Mouse (Mus musculus) stomach, postnatal 0 days (tissue): ENCODE data around the gene Fam193b. TPM values are rescaled to one million over a fixed set of nuclear protein-coding genes. Genes with fewer than 3 reads are reported as not detected.
A peak's percentile ranks its signal among the peaks of the same experiment; 100 is the strongest.

Experiments
- ATAC-seq: fragments of 200-750 bp; cut with Nextera tagmentation; 2 replicates; pipeline ENCODE4 v1.8.0; 2017; ENCODE audit not compliant: low FRiP score, low TSS enrichment
- DNase-seq: peaks from one replicate; pipeline ENCODE4 v3.0.0-alpha.2; 2016; ENCODE audit warnings: low spot score
- H3K27ac ChIP-seq: fragments of 300-500 bp; sonication (generic); replicated peaks from 2 replicates; pipeline ENCODE4 v1.5.1; 2014; ENCODE audit warnings: mild to moderate bottlenecking, control low read depth
- H3K27me3 ChIP-seq: fragments of 300-500 bp; sonication (generic); 2 replicates; pipeline ENCODE4 v1.6.1; 2014; ENCODE audit warnings: low read length; ENCODE audit not compliant: control insufficient read depth, insufficient read depth
- H3K36me3 ChIP-seq: fragments of 300-500 bp; sonication (generic); 2 replicates; pipeline ENCODE4 v1.6.1; 2014; ENCODE audit warnings: low read length, mixed read lengths; ENCODE audit not compliant: control insufficient read depth, insufficient read depth
- H3K4me1 ChIP-seq: fragments of 300-500 bp; sonication (generic); replicated peaks from 2 replicates; pipeline ENCODE4 v1.6.1; 2014; ENCODE audit warnings: antibody characterized with exemption; ENCODE audit not compliant: control insufficient read depth, insufficient read depth
- H3K4me2 ChIP-seq: fragments of 300-500 bp; sonication (generic); replicated peaks from 2 replicates; pipeline ENCODE4 v1.6.1; 2014; ENCODE audit warnings: low read depth, mild to moderate bottlenecking, control low read depth, moderate library complexity
- H3K4me3 ChIP-seq: fragments of 300-500 bp; sonication (generic); 2 replicates; pipeline ENCODE4 v1.5.1; 2014; ENCODE audit warnings: low read depth, low read length, control low read depth
- H3K9ac ChIP-seq: fragments of 300-500 bp; sonication (generic); 2 replicates; pipeline ENCODE4 v1.6.1; 2014; ENCODE audit warnings: mild to moderate bottlenecking, low read length, control low read depth, mixed read lengths
- H3K9me3 ChIP-seq: fragments of 300-500 bp; sonication (generic); 2 replicates; pipeline ENCODE4 v1.6.1; 2016; ENCODE audit warnings: low read length; ENCODE audit not compliant: control insufficient read depth
- CTCF ChIP-seq: IDR thresholded peaks from 2 replicates; pipeline ENCODE4 v1.5.1; 2016; ENCODE audit warnings: antibody characterized with exemption, low read depth, mild to moderate bottlenecking, moderate library complexity
- EP300 ChIP-seq: optimal IDR thresholded peaks from 2 replicates; pipeline ENCODE3; 2016; ENCODE audit warnings: antibody characterized with exemption
- WGBS: fragments of 180-500 bp; shearing (Covaris S2); extraction: QIAGEN DNeasy Blood & Tissue Kit; methylation state at CpG from one replicate; pipeline ENCODE4 v1.1.7; 2014; 5-methylcytosine and 5-hydroxymethylcytosine counted together
- polyA plus RNA-seq: library from polyadenylated mRNA; unstranded; fragments of >200 nt; fragmentation: Nextera tagmentation; extraction: Ambion mirVana; gene quantifications from 2 replicates; pipeline ENCODE4 v1.2.1, GENCODE M21; 2015

Gene Fam193b
- polyA plus RNA-seq, 1 experiment from 2014 or later = 10.2 TPM

DNA sequence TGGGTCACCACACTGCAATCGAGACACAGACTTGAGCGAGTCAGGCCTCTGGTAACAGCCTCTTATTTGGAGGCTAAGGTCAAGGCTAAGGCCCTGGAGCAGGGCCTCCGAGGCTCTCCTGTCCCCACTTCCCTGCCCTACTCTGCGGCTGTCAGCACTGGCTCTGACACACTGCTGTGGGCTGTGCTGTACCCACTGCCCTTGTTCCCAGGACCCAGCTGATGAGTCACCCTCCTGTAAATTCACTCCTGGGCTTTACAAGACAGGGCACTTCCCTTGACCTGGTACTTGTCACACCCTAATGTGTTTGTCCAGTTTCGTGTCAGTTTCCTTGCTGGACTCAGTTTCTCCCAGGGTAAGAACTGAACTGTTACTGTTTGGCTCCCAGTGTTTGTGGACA lies 22.5 kb downstream of the Fam193b start:
- Histone ChIP-seq H3K27ac (no peak overlapping the region), H3K27me3 (no peaks in the 10 kb centered on the region), H3K9ac (no peak overlapping the region), H3K4me2 (no peak overlapping the region), H3K4me3 (no peak overlapping the region), H3K9me3 (no peaks in the 10 kb centered on the region), H3K4me1 (no peaks in the 10 kb centered on the region), H3K36me3 (peaks cover 28% of the 10 kb centered on the region)
- TF ChIP-seq EP300 = no peak
- no peak for TF ChIP-seq CTCF
- 80% methylated on average over 5 of the region's 5 CpGs for WGBS
- ATAC-seq (peak; percentile 38; the same call in 1 of the 2 replicates), DNase-seq (no peak)

GRCm38 (mm10) chr13:55547916-55548315 lies 23.0 kb downstream of the Fam193b start:
- WGBS = 93% methylated on average over 2 of the region's 2 CpGs
- no peaks in the 10 kb centered on the region for H3K27me3 ChIP-seq
- no peak overlapping the region for H3K4me2 ChIP-seq
- H3K9ac ChIP-seq = no peak overlapping the region
- TF ChIP-seq EP300 = no peak
- TF ChIP-seq CTCF = no peak
- no peaks in the 10 kb centered on the region for H3K9me3 ChIP-seq
- H3K4me3 ChIP-seq = no peak overlapping the region
- DNase-seq (no peak), ATAC-seq (no peak)
- peaks cover 31% of the 10 kb centered on the region for H3K36me3 ChIP-seq
- no peak overlapping the region for H3K27ac ChIP-seq
- H3K4me1 ChIP-seq = no peaks in the 10 kb centered on the region

DNA sequence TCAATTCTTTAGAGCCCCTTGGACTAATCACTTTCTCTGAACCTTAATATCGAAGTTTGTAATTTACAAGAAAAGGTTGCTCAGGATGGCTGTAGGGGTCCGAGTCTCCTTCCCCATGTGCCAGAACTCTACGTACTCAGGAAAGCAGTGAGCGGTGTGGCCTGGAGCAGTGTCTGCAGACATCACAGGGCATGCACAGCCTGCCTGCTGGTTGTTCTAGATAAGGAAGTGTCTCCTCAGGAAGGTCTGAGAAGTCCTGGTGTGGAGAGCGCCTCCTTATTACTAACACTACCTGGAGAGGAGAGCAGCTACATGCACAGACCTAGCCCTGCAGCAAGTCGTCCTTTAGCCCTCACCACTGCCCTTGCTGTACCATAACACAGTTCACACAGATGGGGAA lies 26.1 kb downstream of the Fam193b start:
- WGBS = 92% methylated on average over 6 of the region's 6 CpGs
- H3K4me3 ChIP-seq = no peak overlapping the region
- H3K9ac ChIP-seq = no peak overlapping the region
- DNase-seq (no peak), ATAC-seq (no peak)
- H3K4me2 ChIP-seq = no peak overlapping the region
- H3K4me1 ChIP-seq = no peaks in the 10 kb centered on the region
- H3K27me3 ChIP-seq = no peaks in the 10 kb centered on the region
- no peak overlapping the region for H3K27ac ChIP-seq
- no peaks in the 10 kb centered on the region for H3K9me3 ChIP-seq
- H3K36me3 ChIP-seq = peaks cover 39% of the 10 kb centered on the region
- TF ChIP-seq CTCF (no peak), EP300 (no peak)

DNA sequence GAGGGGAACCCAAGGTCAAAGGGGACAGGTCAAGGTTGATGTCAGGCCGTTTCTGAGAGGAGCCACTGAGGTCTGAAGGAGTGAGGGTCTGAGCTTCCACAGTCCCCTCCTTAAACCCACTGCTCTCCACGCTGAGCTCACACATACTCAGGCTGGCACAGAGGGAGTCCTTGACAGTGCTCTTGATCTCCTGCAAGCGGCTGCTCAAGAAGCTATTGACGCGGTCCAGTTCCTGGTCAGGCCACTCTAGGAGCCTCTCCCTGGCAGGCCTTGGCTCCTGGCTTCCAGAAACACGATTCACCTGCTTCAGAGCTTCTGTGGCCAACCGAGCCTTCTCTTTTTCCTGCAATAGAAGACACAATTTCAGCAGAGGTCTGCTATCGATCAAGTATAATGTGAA lies 27.5 kb downstream of the Fam193b start:
- no peak overlapping the region for H3K4me3 ChIP-seq
- no peaks in the 10 kb centered on the region for H3K9me3 ChIP-seq
- H3K27me3 ChIP-seq = no peaks in the 10 kb centered on the region
- peaks cover 34% of the 10 kb centered on the region for H3K36me3 ChIP-seq
- H3K27ac ChIP-seq = no peak overlapping the region
- no peaks in the 10 kb centered on the region for H3K4me1 ChIP-seq
- 84% methylated on average over 8 of the region's 8 CpGs for WGBS
- H3K4me2 ChIP-seq = no peak overlapping the region
- TF ChIP-seq EP300 (no peak), CTCF (no peak)
- H3K9ac ChIP-seq = no peak overlapping the region
- ATAC-seq = no peak
- DNase-seq = no peak

GRCm38 (mm10) chr13:55542891-55543290 lies 28.0 kb downstream of the Fam193b start:
- no peaks in the 10 kb centered on the region for H3K27me3 ChIP-seq
- H3K27ac ChIP-seq = no peak overlapping the region
- no peaks in the 10 kb centered on the region for H3K4me1 ChIP-seq
- peaks cover 34% of the 10 kb centered on the region for H3K36me3 ChIP-seq
- no peak for TF ChIP-seq EP300
- no peak for TF ChIP-seq CTCF
- no peak overlapping the region for H3K4me2 ChIP-seq
- ATAC-seq (no peak), DNase-seq (no peak)
- H3K4me3 ChIP-seq = no peak overlapping the region
- 96% methylated on average over 4 of the region's 4 CpGs for WGBS
- no peaks in the 10 kb centered on the region for H3K9me3 ChIP-seq
- H3K9ac ChIP-seq = no peak overlapping the region

DNA sequence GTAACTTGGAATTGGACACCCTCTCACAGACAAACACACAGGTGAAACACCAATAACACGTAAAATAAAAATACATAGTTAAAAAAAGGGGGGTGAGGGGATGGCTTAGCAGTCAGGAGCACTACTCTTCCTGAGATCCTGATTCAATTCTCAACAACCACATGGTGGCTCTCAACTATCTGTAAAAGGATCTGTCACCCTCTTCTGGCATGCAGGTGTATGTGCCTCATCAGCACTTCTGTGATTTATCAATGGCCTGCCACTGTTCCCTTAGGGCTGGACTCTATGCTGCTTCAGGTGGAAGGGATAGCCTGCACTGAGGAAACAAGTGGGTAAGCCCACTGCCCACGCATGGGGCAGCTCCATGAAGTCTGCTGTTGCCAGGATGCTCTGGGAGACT lies 30.0 kb downstream of the Fam193b start:
- no peak for DNase-seq
- no peak overlapping the region for H3K4me3 ChIP-seq
- H3K9ac ChIP-seq = no peak overlapping the region
- peaks cover 34% of the 10 kb centered on the region for H3K36me3 ChIP-seq
- no peak overlapping the region for H3K27ac ChIP-seq
- WGBS = 88% methylated on average over 2 of the region's 2 CpGs
- no peaks in the 10 kb centered on the region for H3K27me3 ChIP-seq
- H3K4me2 ChIP-seq = no peak overlapping the region
- TF ChIP-seq EP300 (no peak), CTCF (no peak)
- no peaks in the 10 kb centered on the region for H3K4me1 ChIP-seq
- no peaks in the 10 kb centered on the region for H3K9me3 ChIP-seq
- no peak for ATAC-seq
